Mouse (Mus musculus) kidney, adult 11 months (tissue): ENCODE measurements around the gene 9230112D13Rik.

Experiments used
- DNase-seq: peaks from one replicate; pipeline ENCODE4 v3.0.0; 2022

9230112D13Rik gene

DNA sequence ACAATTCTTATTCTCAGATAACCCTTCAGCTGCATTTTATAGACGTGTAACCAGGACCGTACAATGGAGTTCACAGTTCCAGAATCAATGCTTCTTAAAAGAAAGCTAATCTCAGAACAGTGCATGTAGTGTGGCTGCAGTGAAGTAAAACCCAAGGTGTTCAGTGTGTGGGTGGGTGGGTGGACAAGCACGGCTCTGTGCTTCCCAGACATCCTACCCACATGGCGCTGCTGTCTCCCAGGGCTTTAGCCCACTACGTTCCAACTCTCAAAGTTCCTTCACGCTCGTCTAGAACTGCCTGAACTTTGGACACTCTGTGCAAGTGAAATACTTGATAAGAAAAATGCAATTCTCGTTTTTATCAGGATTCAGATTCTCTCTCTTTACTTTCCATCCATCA, at the start of gene 9230112D13Rik:
TSS of gene 9230112D13Rik (minus strand) at position 101 of the 400 bp plus-strand sequence.
- DNase-seq, result no peak

DNA sequence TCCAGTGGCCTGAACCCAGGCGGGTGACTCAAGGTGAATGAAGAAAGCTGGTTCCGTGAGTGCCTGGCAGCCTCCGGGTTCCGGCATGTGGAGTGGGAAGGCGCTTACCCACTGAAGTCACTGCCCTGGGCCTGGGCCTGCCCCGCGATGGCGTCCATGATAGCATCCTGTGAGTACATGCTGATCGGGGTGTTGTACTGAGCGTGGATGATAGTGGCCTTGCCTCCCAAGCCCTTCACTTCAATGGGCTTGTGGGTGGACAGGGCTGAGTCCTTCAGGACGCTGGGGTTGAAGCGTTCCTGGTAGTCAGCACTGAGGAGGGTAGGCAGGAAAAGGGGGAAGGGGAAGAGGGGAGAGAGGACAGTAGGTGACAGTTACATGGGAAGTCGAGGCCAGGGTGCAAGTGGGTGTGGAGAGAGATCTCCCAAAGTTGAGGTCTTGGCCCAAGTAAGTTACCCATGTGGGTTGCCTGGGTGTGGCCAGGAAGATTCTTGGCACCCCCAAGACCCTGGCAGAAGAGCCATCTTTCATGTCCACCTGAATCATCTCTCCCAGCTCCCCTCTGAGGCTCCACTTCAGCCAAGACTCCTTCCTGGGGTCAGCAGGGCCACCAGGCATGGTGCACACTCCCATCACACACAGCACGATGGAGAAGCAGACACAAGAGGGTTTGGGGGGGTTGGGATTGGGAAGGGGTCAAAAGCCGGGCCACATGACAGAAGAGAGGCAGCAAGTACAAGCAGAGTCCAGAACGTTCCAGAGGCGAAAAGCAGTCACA, 49.2 kb upstream of the 9230112D13Rik start:
- DNase-seq, result no peak

DNA sequence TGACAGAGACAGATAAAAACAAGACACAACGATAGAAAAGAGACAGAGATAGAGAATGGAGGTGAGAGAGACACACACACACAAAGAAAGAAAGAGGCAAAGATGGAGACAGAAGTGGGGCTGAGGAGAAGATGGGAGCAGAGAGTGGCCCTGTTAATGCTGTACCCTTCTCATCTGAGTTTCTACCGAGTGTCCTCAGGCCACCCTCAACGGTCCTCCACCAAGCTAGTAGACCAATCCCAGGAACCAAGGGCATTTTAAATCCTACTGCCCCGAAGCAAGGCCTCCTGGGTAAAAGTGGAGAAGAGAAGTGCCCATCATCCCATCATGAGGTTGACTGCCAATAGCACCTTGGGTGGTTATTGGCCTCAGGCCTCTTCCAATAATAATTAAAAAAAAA, 48.3 kb upstream of the 9230112D13Rik start:
- DNase-seq, result no peak

DNA sequence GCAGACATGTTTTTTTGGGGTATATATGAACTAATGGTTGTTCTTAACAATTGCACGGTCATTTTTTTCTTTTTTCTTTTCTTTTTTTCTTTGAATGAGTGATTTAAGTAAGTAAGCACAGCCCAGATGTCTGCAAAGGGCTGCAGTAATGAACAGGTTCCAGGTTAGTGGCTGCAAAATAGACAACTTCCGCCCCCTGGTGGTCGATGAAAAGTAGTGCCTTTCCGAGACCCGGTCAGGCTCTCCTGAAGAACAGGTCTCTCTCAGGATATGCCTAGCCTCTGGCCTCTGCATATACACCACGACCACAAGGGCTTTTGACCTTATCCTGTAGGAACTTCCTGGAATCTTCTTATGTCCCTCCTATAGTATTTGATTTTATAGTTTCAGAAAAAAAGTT, 47.7 kb upstream of the 9230112D13Rik start:
- DNase-seq, result peak; percentile 42

DNA sequence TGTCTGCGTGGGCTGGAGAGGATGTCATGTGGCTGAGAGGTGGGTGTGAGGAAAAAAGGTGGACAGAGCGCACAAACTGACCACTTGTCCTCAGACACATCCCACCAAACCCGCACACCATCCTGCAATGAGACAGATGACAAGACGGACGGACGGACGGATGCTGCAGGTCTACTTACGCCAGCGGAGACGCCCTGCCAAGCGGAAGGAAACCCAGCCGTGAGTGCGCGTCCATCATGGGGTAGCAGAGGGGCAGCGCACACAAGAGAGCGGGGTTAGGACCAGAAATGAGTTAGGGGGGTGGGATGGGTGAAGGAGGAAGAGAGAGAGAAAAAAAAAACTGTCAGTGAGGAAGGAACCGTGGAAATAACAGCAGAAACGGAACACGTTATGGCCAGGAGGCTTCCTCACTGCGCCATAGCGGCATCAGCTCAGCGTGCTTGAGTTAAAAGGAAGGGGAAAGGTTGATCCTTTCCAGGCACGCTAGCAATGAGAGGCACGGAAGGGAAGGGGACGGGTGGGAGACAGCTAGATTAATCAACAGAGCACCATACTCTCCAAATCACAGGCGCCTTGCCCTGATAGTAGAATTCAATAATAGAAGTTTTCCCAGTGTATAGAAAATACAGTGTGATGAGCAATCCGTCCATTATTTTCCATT, 47.1 kb upstream of the 9230112D13Rik start:
- DNase-seq, result no peak

DNA sequence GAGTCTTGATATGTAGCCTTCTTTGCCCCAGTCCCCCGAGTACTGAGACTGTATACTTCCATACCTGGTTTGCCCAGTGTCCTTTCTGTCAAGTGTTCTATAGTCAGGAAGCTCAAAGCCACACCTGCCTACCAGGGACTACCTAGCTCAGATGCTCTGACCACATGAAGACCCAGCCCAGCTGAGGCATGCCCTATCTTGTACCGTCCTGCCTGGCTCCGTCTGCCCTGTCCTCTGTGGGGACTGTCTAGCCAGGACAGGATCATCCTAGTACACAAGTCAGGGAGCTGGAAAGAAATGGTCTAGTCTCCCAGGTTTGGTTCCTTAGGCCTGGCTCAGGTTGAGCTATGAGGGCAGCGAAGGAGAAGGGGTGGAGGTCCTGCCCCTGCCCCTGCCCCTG, 46.0 kb upstream of the 9230112D13Rik start:
- no peak for DNase-seq

DNA sequence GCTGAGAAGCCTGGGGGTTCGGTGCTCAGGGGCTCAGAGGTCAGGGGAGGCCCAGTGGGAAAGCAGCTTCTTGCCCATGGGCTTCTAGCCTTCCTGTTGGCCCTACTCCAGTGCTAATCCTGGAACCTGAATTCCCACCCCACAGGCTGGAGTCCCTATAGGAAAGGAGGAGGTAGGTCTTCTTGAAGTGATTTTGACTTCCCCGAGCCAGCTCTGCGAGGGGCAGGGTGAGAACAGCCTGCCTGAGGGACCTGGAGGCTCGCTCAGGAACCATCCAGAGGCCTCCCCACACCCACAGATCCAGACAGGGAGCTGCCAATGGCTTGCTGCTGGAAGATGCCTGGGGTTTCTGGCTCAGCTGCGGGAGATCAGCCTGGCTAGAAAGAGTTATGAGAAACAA, 45.1 kb upstream of the 9230112D13Rik start:
- DNase-seq, result no peak

DNA sequence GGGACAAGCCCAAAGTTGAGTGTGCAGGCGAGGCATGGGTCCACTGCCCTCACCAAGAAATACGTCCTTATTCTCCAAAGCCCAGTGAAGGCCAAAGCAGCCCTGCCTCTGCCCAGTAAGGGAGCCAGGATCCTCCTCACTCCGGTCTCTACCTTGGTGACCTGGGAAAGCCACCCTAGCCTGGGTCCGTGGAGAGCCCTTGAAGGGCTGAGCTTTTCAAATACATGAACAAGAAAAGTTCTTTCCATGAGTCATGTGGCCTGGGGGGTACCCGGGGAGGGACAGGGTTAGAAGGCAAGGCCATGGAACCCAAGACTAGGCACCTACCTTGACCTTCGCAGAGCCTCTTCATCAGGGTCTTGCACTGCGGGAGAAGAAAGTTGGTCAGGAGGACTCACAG, 43.9 kb upstream of the 9230112D13Rik start:
- DNase-seq, result no peak

DNA sequence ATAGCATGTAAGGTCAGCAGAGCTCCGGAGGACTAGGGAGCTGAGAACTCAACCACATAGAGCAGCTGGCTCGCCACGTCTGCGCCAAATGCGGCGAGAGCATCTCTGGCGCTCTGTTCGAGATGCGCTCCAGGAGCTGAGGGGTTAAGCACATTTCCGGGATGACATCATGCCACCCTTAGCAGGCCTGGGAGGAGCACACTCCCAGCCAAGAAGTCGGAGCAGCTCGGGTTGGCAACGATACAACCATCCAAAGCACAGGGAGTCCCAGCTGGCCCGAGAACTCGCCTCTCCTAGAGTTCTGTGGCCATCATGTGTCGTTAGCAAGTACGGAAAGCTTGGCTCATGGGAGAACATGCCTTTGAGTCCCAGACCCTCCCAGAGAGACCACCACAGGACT, 43.1 kb upstream of the 9230112D13Rik start:
- DNase-seq, result no peak

DNA sequence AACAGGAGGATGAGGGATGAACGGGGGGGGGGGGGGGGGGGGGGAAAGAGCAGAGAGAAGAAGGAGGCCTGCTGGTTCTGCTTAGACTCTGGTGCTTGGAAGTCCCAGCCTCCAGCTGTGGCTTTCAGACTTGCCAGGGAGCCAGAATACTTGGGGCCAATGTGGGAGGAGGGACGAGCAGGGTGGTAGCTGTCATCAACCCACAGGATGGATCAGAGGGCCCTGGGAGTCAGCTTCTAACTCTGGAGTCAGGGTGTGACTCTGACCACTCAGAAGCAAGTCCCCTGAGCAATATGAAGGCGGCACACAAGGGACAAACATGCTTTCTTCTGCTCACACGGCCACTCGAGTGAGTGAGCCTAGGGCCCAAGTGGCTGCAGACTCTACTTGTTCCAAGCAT, 42.0 kb upstream of the 9230112D13Rik start:
- no peak for DNase-seq

DNA sequence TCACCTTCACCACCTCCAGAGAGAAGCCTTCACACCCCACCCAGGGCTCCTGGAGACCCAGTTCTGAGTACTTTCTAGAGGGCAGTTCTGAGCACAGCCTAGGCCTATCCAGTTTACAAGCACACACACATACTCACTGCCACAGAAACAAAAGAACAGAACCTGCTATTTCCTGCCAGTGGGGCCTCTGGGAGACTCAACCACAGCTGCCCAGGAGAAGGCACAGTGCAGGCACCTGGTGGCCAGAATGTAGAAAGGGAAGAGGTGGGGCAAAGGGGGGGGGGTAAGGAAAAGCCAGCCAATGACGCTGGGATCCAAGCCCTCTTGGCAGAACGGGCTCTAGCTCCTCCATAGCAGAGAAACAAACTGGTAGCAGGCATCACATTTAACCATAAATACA, 39.8 kb upstream of the 9230112D13Rik start:
- no peak for DNase-seq

DNA sequence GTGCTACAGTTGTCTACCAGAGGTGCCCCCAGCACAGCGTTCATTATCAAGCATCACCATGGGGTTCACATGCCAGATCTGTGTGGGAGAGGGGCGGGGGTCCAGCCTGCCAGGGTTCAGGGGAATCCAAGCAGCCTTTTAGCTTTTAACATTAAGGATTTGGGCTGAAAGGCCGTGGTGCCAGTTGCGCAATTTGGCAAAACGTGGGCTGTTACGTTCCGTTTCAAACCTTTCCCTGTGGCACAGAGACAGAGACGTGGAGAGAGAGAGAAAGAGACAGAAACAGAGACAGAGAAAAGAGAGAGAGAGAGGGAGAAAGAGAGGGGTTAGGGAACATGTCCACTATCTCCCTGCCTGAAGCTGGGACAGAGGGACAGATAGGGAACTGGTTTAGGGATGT, 39.0 kb upstream of the 9230112D13Rik start:
- DNase-seq, result no peak

DNA sequence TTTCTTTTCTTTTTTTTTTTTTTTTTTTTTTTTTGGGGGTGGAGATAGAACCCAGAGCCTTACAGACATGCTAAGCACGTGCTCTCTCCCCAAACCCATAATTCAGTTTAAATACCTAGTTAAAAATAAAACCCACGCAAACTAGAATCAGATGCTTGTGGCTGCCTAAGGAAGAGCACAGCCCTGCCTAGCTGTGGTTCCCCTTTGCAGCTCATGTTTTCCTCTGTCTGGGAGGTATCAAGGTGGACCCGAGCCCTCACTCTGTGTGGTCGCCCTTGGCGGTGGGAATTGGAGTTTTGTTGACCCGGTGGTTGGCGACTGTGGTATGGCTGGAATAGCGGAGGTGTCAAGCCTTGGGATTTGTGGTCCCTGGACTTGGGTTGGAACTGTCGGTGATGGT, 36.3 kb upstream of the 9230112D13Rik start:
- no peak for DNase-seq

DNA sequence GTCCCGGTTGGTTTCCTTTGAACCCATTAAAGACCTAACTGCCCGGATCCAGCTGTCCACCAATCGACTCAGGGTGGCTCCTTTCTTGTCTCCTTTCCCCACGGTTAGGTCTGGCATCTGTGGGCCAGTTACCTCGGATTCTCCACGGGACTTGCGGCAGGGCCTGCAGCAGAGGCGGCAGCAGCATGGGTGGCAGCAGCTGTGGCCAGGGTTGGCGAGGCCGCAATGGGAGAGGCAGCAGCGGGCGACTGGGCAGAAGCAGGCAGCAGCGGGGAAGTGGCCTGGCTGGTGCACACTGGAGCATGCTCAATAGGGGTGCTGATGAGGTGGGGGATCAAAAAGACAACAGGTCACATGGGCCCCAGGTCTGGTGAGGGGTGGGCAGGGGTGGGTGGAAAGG, 32.6 kb upstream of the 9230112D13Rik start:
- DNase-seq, result no peak

DNA sequence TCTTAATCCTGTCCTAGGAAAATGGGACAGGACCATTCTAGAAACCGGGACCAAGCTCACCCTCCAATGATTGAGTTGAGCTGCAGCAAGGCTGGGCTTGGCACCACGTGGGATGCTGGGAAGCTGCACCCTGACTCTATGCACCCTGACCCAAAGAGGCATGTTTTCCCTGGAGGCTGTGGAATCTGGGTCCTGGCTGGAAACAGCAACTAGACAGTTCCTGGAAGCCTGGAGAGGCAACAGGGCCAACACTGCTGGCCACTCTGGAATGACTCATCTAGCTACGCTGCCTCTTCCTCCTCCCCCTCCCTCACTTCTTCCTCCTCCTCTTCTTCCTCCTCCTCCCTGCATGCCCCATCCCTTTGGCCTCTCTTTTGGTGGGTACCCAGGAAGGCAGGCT, 31.4 kb upstream of the 9230112D13Rik start:
- peak; percentile 52 for DNase-seq

DNA sequence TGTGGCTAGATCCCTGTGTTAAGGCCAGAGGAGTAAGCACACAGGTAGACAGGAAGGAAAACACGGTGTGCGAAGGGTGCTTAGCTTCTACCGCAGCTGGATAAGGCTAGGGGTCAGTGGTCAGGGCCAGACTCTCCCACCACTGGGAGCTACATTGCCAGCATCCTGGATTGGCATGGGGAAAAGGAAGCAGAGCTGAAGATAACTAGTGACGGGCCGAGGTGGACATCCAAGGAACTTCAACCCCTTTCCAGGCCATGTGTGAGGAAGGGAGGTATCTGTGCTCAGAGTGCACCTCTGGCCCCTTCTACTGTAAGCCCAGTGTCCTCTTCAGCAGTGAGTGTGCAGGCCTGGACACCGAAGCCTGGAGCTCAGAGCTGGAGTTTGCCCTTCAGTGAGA, 30.9 kb upstream of the 9230112D13Rik start:
- DNase-seq, result no peak

DNA sequence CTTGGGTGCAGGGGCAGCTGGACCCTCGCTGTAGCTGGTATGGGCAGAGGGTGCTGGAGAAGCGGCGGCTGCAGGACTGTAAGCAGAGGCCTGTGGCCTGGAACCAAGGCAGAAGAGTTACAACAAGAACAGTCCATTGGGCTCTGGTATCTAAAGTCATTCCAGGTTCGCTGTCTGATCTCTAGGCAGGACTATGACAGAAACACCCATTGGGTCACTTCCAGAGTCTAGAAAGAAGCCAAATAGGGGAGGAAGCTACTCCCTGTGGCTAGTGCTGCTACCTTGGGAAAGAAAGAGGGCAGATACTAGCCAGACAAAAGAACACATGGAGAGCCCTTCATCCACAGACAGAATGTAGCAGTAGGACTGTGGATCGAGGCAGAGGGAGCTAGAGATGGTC, 29.6 kb upstream of the 9230112D13Rik start:
- DNase-seq, result no peak

DNA sequence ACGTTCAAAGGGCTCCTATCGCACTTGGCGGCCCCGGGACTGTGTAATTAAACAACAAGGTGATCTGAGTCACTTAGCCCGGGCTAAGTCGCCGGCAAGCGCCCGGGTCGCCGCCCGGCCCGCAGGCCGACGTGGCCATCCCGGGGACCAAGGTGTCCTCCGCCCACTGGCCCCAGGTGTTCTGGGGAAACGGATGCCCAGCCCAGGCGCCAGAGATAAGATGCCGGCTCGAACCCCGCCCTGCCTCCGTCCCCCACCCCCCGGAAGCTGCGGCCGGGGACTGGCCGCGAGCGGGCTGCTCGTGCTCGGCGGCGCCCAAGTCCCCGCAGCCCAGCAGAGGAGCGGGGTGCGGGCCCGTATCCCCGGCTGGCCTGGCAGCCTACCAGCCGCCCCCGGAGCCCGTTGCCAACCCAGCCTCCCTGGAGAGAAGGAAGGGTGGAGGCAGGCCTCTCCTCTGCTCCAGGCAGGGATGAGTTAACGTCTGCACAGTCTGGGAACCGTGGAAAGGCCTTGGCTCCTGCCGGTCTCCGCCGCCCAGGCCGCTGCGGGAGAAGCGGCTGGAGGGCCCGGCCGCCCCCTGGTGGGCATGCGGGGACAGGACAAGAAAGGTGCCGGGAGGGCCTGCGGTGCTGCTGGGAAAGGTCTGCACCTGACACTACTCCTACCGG, 26.5 kb upstream of the 9230112D13Rik start:
- peak; percentile 75 for DNase-seq

DNA sequence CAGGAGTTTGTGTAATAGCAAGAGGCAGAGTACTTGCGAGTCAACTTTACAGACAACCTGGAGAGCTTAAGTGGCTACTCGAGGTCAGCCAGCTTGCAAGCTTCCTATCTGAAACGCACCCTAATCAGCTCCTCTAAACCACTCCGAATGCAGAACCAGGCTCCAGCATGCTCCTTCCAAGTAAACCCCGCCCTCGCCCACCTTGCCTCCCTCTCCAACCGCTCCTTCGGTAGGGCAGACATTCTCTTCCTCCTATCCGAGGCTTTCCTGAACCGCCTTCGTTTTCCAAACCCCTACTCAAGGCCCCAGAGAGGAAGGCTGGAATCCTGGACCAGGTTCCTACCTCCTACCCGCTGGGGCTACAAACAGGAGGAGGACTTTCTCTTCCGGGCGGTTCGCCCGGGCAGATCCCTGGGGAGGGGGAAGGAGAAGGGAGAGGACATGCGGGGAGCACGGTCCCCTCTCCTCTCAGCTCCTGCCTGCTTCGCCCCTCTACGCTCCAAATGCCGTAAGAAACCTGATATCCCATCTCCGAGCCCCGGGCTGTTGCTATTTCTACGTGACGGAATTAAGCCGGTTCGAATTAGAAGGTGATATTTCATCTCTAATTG, 25.9 kb upstream of the 9230112D13Rik start:
- DNase-seq, result peak; percentile 41

DNA sequence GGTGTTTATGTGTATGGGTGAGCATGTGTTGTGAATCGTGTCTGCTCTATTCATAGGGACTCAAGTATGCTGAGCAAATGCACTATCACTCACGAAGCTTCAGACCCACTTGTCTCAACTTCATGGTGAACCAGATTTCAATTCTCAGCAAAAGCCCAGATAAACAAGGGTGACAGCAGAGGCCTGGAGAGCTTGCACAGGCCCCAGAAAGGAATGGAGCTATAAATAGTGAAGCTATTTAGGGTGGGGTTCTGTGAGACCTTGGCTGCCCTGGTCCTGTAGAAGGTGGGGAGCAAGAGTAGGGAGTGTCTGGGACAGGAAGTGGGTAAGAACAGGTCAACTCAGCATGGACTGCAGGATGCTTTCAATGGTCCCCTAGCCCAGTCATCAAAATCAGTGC, 21.9 kb upstream of the 9230112D13Rik start:
- DNase-seq, result no peak

DNA sequence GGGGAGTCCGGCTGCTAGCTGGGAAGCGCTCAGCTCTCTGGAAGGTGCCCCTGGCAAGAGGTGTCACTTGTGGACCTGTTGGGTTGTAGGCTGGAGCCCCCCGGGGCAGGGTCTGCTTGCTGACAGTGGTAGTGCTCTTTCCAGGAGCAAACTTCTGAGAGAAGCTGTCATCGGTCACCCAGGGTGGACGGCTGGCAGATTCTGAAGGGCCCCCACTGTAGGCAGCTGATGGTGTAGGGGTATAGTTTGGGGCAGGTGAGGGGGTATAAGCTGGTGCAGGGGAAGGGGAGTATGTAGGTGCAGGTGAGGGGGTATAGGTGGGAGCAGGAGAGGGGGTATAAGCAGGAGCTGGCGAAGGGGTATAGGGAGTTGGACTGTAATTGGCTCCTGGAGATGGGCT, 21.4 kb upstream of the 9230112D13Rik start:
- DNase-seq, result no peak

DNA sequence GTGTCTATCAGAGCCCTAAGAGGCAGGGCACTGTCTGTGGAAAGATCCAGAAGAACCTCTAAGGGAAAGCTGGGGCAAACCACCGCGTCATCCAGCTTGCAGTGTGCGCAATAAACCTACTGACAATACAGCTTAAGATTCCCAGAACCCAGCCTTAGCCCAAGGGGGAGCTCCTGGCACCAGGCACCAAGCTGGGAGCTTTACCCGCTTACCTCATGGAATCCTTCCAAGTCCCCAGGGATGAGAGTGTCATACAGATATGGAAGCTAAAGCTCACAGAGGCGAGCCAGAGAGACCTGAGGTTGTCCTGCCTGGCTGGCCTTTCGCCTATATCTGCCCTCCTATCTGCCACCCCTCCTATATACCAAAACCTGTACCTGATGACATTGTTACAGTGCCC, 21.0 kb upstream of the 9230112D13Rik start:
- DNase-seq, result no peak

DNA sequence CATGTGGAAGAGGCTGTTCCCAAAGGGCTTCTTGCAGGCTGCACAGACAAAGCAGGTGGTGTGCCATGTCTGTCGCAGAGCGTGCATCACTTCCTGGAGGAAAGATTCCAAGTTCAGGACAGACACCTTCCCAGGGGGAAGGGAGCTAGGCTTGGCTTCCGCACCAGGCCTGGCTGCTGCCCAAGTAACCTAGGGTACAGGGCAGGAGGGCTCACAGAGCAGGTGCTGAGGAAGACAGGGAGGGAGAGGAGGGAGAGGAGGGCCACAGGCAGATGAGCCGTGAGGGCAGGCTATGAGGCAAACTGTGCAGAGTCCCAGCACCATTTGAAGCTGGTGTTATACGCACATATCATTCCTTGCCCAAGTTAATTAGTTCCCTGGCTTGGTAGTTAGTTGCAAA, 19.3 kb upstream of the 9230112D13Rik start:
- peak; percentile 38 for DNase-seq

DNA sequence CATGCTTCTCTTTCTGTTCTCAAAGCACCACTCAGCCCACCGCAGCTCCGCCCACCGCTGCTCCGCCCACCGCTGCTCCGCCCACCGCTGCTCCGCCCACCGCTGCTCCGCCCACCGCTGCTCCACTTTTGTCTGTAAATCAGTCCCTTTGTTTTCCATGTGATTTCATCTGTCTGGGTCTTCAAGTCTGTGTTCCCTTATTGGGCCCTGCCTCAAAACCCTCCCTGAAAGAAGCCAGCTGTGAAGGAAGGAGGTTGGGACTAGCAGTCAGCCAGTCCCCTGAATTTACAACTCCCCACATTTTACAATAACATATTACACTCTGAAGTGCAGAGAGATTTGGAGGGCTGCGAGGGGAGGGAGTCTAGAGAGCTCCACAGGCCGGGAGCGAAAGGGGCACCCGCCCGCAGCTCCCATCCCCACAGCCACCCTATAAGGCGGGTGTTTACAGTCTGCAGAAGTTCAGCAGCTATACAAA, 18.1 kb upstream of the 9230112D13Rik start:
- DNase-seq, result peak; percentile 57
